Mouse (Mus musculus): ENCODE measurements around the gene Chrm2. TPM values are rescaled to one million over a fixed set of nuclear protein-coding genes. Genes with fewer than 3 reads are reported as not detected.

Gene Chrm2
- polyA plus RNA-seq, 1 experiment: 8.1 TPM

- no peak for DNase-seq
- H3K27me3 ChIP-seq (ENCODE audit: control insufficient read depth, insufficient read depth, low read length): no peaks in the 10 kb centered on the region
- H3K4me3 ChIP-seq (replicated peaks; ENCODE audit: insufficient read depth, low read depth, low read length): no peak overlapping the region
- no peak overlapping the region for H3K27ac ChIP-seq (ENCODE audit: insufficient read depth, low read length)
- TF ChIP-seq CTCF (IDR thresholded peaks at IDR 0.05; ENCODE audit: borderline replicate concordance, insufficient read depth, low read depth, low read length) (no peak), POLR2A (IDR thresholded peaks at IDR 0.05; ENCODE audit: borderline replicate concordance, insufficient read depth, low read length) (no peak)
- no peaks in the 10 kb centered on the region for H3K4me1 ChIP-seq (ENCODE audit: control insufficient read depth, insufficient read depth, low read length)
- WGBS: 72% methylated on average over 4 of the region's 4 CpGs
Measured at GRCm38 (mm10) chr6:36528509-36528908, 140.6 kb downstream of the Chrm2 start.

- Histone ChIP-seq H3K4me1 (ENCODE audit: control insufficient read depth, insufficient read depth, low read length) (no peaks in the 10 kb centered on the region), H3K4me3 (replicated peaks; ENCODE audit: insufficient read depth, low read depth, low read length) (no peak overlapping the region), H3K27ac (ENCODE audit: insufficient read depth, low read length) (no peak overlapping the region), H3K27me3 (ENCODE audit: control insufficient read depth, insufficient read depth, low read length) (no peaks in the 10 kb centered on the region)
- no peak for DNase-seq
- 73% methylated on average over 6 of the region's 6 CpGs for whole genome bisulfite sequencing
- TF ChIP-seq POLR2A (IDR thresholded peaks at IDR 0.05; ENCODE audit: borderline replicate concordance, insufficient read depth, low read length): no peak
- TF ChIP-seq CTCF (IDR thresholded peaks at IDR 0.05; ENCODE audit: borderline replicate concordance, insufficient read depth, low read depth, low read length): no peak
Measured at GRCm38 (mm10) chr6:36541247-36541646, 153.4 kb downstream of the Chrm2 start.

DNA sequence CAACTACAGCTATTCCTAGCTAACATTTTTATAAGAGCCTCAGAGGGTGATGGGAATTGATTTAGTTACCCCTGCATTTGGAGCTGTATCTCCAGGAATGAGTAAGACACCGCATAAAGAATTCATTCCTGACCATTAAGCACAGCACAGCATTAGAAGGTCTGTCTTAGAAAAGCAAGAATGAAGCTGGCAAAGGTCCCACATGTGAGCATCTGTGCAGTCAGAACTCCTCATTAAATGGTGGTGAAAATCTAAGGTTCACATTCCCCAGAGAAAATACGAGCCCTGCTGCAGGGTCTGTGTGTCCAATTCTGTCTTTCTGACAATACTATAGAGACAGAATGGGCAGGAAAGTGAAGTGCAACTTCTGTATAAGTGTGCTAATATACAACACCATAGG, 179.0 kb downstream of the Chrm2 start:
- DNase-seq: no peak
- no peak for TF ChIP-seq CTCF (IDR thresholded peaks at IDR 0.05; ENCODE audit: borderline replicate concordance, insufficient read depth, low read depth, low read length)
- no peak for TF ChIP-seq POLR2A (IDR thresholded peaks at IDR 0.05; ENCODE audit: borderline replicate concordance, insufficient read depth, low read length)
- no peak overlapping the region for H3K4me3 ChIP-seq (replicated peaks; ENCODE audit: insufficient read depth, low read depth, low read length)
- no peak overlapping the region for H3K27ac ChIP-seq (ENCODE audit: insufficient read depth, low read length)
- H3K27me3 ChIP-seq (ENCODE audit: control insufficient read depth, insufficient read depth, low read length): no peaks in the 10 kb centered on the region
- 57% methylated on average over 2 of the region's 2 CpGs for WGBS
- no peaks in the 10 kb centered on the region for H3K4me1 ChIP-seq (ENCODE audit: control insufficient read depth, insufficient read depth, low read length)

Data from cerebellum, adult 2 months (tissue).